Mouse (Mus musculus) hindbrain, embryonic 16.5 days (tissue): Measurements from ENCODE around the gene Tmem170b. TPM values are rescaled to one million over a fixed set of nuclear protein-coding genes. Genes with fewer than 3 reads are reported as not detected.
"Not testable (repeated sequence)": the region's sequence is repeated elsewhere in the genome, so short reads cannot be mapped to it uniquely, and the experiment has no call there.

ENCODE experiments used
- ATAC-seq: fragments of 200-750 bp; cut with Nextera tagmentation; 2 replicates; pipeline ENCODE4 v1.8.0; 2017; ENCODE audit warnings: moderate TSS enrichment, moderate library complexity
- H3K27ac ChIP-seq: fragments of 300-500 bp; sonication (generic); 2 replicates; pipeline ENCODE4 v1.5.1; 2014; ENCODE audit warnings: low read depth, mild to moderate bottlenecking, control low read depth, low read length, moderate library complexity
- H3K27me3 ChIP-seq: fragments of 300-500 bp; sonication (generic); replicated peaks from 2 replicates; pipeline ENCODE4 v1.6.1; 2014; ENCODE audit warnings: low read length; ENCODE audit not compliant: control insufficient read depth, insufficient read depth
- H3K36me3 ChIP-seq: fragments of 300-500 bp; sonication (generic); 2 replicates; pipeline ENCODE4 v1.6.1; 2014; ENCODE audit warnings: mild to moderate bottlenecking, low read length, moderate library complexity, mixed read lengths; ENCODE audit not compliant: control insufficient read depth, insufficient read depth
- H3K4me1 ChIP-seq: fragments of 300-500 bp; sonication (generic); 2 replicates; pipeline ENCODE4 v1.6.1; 2014; ENCODE audit warnings: low read depth, low read length; ENCODE audit not compliant: control insufficient read depth, insufficient read depth
- H3K4me2 ChIP-seq: fragments of 300-500 bp; sonication (generic); 2 replicates; pipeline ENCODE4 v1.6.1; 2014; ENCODE audit warnings: mild to moderate bottlenecking, low read length, control low read depth, moderate library complexity
- H3K4me3 ChIP-seq: fragments of 300-500 bp; sonication (generic); 2 replicates; pipeline ENCODE4 v1.5.1; 2014; ENCODE audit warnings: mild to moderate bottlenecking, low read length, control low read depth, moderate library complexity
- H3K9ac ChIP-seq: fragments of 300-500 bp; sonication (generic); 2 replicates; pipeline ENCODE4 v1.6.1; 2014; ENCODE audit warnings: low read depth, mild to moderate bottlenecking, control low read depth, low read length, moderate library complexity
- H3K9me3 ChIP-seq: fragments of 300-500 bp; sonication (generic); 2 replicates; pipeline ENCODE4 v1.6.1; 2014; ENCODE audit warnings: mild to moderate bottlenecking, low read length, moderate library complexity; ENCODE audit not compliant: control insufficient read depth
- whole genome bisulfite sequencing: fragments of 180-500 bp; shearing (Covaris S2); extraction: QIAGEN DNeasy Blood & Tissue Kit; methylation state at CpG from one replicate; pipeline ENCODE4 v1.1.7; 2014; 5-methylcytosine and 5-hydroxymethylcytosine counted together
- polyA plus RNA-seq: library from polyadenylated mRNA; unstranded; fragments of >200 nt; fragmentation: Nextera tagmentation; extraction: Ambion mirVana; gene quantifications from 2 replicates; pipeline ENCODE4 v1.2.1, GENCODE M21; 2015

Tmem170b gene
- polyA plus RNA-seq, 1 experiment from 2014 or later, result 40.4 TPM

GRCm38 (mm10) chr13:41671136-41671705 is 65.5 kb downstream of the Tmem170b start:
- Histone ChIP-seq H3K9ac (no peak overlapping the region), H3K4me1 (no peaks in the 10 kb centered on the region), H3K27me3 (no peaks in the 10 kb centered on the region), H3K27ac (no peak overlapping the region), H3K36me3 (no peaks in the 10 kb centered on the region), H3K4me2 (no peak overlapping the region), H3K9me3 (no peaks in the 10 kb centered on the region), H3K4me3 (no peak overlapping the region)
- WGBS, result 92% methylated on average over 11 of the region's 11 CpGs
- no peak for ATAC-seq

- H3K4me2 ChIP-seq, H3K27me3 ChIP-seq, H3K36me3 ChIP-seq, ATAC-seq, H3K9ac ChIP-seq, H3K27ac ChIP-seq, H3K9me3 ChIP-seq, H3K4me1 ChIP-seq, H3K4me3 ChIP-seq: not testable (repeated sequence)
- WGBS, result 45% methylated on average over 5 of the region's 5 CpGs
These were observed 67.2 kb downstream of the Tmem170b start for GRCm38 (mm10) chr13:41672904-41673303.

- Histone ChIP-seq H3K9me3 (no peaks in the 10 kb centered on the region), H3K9ac (no peak overlapping the region), H3K27me3 (no peaks in the 10 kb centered on the region), H3K4me2 (no peak overlapping the region), H3K4me3 (no peak overlapping the region), H3K36me3 (no peaks in the 10 kb centered on the region), H3K4me1 (no peaks in the 10 kb centered on the region), H3K27ac (no peak overlapping the region)
- ATAC-seq, result no peak
- WGBS, result 83% methylated on average over 4 of the region's 4 CpGs
These were observed 67.8 kb downstream of the Tmem170b start for GRCm38 (mm10) chr13:41673541-41673940.

GRCm38 (mm10) chr13:41674608-41675007 is 68.9 kb downstream of the Tmem170b start:
- ATAC-seq, H3K4me1 ChIP-seq: not testable (repeated sequence)

GRCm38 (mm10) chr13:41675498-41675897 is 69.8 kb downstream of the Tmem170b start:
- H3K4me2 ChIP-seq, result no peak overlapping the region
- WGBS, result 90% methylated on average over 3 of the region's 3 CpGs
- no peak for ATAC-seq
- H3K27ac ChIP-seq, result no peak overlapping the region
- H3K36me3 ChIP-seq, result no peaks in the 10 kb centered on the region
- H3K9ac ChIP-seq, result no peak overlapping the region
- H3K4me1 ChIP-seq, result no peaks in the 10 kb centered on the region
- no peaks in the 10 kb centered on the region for H3K27me3 ChIP-seq
- H3K9me3 ChIP-seq, result no peaks in the 10 kb centered on the region
- no peak overlapping the region for H3K4me3 ChIP-seq

More at GRCm38 (mm10) chr13:41674608-41675007, 68.9 kb downstream of the Tmem170b start:
- WGBS, result 97% methylated on average over 7 of the region's 9 CpGs
- H3K9me3 ChIP-seq, H3K36me3 ChIP-seq, H3K4me3 ChIP-seq, H3K27ac ChIP-seq, H3K27me3 ChIP-seq, H3K4me2 ChIP-seq, H3K9ac ChIP-seq: not testable (repeated sequence)

GRCm38 (mm10) chr13:41675966-41676835 is 70.5 kb downstream of the Tmem170b start:
- H3K9me3 ChIP-seq, result no peaks in the 10 kb centered on the region
- H3K4me2 ChIP-seq, result no peak overlapping the region
- no peak overlapping the region for H3K9ac ChIP-seq
- 76% methylated on average over 9 of the region's 9 CpGs for WGBS
- no peaks in the 10 kb centered on the region for H3K36me3 ChIP-seq
- H3K27ac ChIP-seq, result no peak overlapping the region
- no peak overlapping the region for H3K4me3 ChIP-seq
- H3K4me1 ChIP-seq, result no peaks in the 10 kb centered on the region
- ATAC-seq, result no peak
- no peaks in the 10 kb centered on the region for H3K27me3 ChIP-seq

GRCm38 (mm10) chr13:41676836-41677186 is 71.1 kb downstream of the Tmem170b start:
- no peak overlapping the region for H3K4me2 ChIP-seq
- 41% methylated on average over 7 of the region's 7 CpGs for WGBS
- H3K27ac ChIP-seq, result no peak overlapping the region
- H3K4me3 ChIP-seq, result no peak overlapping the region
- no peaks in the 10 kb centered on the region for H3K9me3 ChIP-seq
- H3K9ac ChIP-seq, result no peak overlapping the region
- H3K4me1 ChIP-seq, result no peaks in the 10 kb centered on the region
- no peak for ATAC-seq
- H3K27me3 ChIP-seq, result no peaks in the 10 kb centered on the region
- no peaks in the 10 kb centered on the region for H3K36me3 ChIP-seq

GRCm38 (mm10) chr13:41680854-41681549 is 75.3 kb downstream of the Tmem170b start:
- Histone ChIP-seq H3K36me3 (no peaks in the 10 kb centered on the region), H3K4me1 (no peaks in the 10 kb centered on the region), H3K4me3 (no peak overlapping the region), H3K9me3 (no peaks in the 10 kb centered on the region), H3K4me2 (no peak overlapping the region), H3K27ac (no peak overlapping the region), H3K27me3 (no peaks in the 10 kb centered on the region), H3K9ac (no peak overlapping the region)
- no peak for ATAC-seq
- 70% methylated on average over 12 of the region's 12 CpGs for WGBS
